Mouse (Mus musculus): Measurements from ENCODE around the gene Tirap. TPM values are rescaled to one million over a fixed set of nuclear protein-coding genes. Genes with fewer than 3 reads are reported as not detected.

The Tirap gene
- polyA plus RNA-seq, 1 experiment, result 3.3 TPM

- H3K27ac ChIP-seq (ENCODE audit: insufficient read depth, low read length), result no peak overlapping the region
- no peak overlapping the region for H3K4me3 ChIP-seq (ENCODE audit: insufficient read depth, low read length)
- TF ChIP-seq CTCF (IDR thresholded peaks at IDR 0.05; ENCODE audit: extremely low read depth, insufficient read depth, low read length) (no peak), POLR2A (IDR thresholded peaks at IDR 0.05; ENCODE audit: extremely low read depth, insufficient read depth, low read length) (no peak)
- H3K4me1 ChIP-seq (ENCODE audit: control insufficient read depth, insufficient read depth, low read length), result peaks cover 4% of the 10 kb centered on the region
Measured at GRCm38 (mm10) chr9:35135575-35135974, 64.5 kb downstream of the Tirap start.

Other genes starting within 250 kb of the Tirap start
- gene St3gal4, start 81.0 kb downstream of the Tirap start, polyA plus RNA-seq (2012; rRNA removed), result 7.5 and 8.3 TPM in 2 replicates
- 23.1 and 25.3 TPM in 2 replicates for gene Dcps, start 24.2 kb downstream of the Tirap start, polyA plus RNA-seq (2012; rRNA removed)
- 50.5 and 52.8 TPM in 2 replicates for gene Srpr, start 116 bp downstream of the Tirap start, polyA plus RNA-seq (2012; rRNA removed)
- gene Foxred1, start 10.8 kb upstream of the Tirap start, polyA plus RNA-seq (2012; rRNA removed), result 57.0 and 64.6 TPM in 2 replicates
- gene Fam118b, start 67.5 kb upstream of the Tirap start, polyA plus RNA-seq (2012; rRNA removed), result 21.2 and 22.0 TPM in 2 replicates
- 8.8 and 9.5 TPM in 2 replicates for gene Rpusd4, start 67.6 kb upstream of the Tirap start, polyA plus RNA-seq (2012; rRNA removed)
- 5.6 and 6.2 TPM in 2 replicates for gene Cdon, start 220.8 kb upstream of the Tirap start, polyA plus RNA-seq (2012; rRNA removed)

All from cortical plate, adult 2 months (tissue).